Mouse (Mus musculus) midbrain, embryonic 15.5 days (tissue): ENCODE data around the gene Pdcd1lg2. TPM values are rescaled to one million over a fixed set of nuclear protein-coding genes. Genes with fewer than 3 reads are reported as not detected.

Experiments used
- ATAC-seq: fragments of 200-750 bp; cut with Nextera tagmentation; replicated peaks from 2 replicates; pipeline ENCODE4 v1.8.0; 2017; ENCODE audit warnings: moderate TSS enrichment
- H3K27ac ChIP-seq: fragments of 300-500 bp; sonication (generic); 2 replicates; pipeline ENCODE4 v1.5.1; 2015; ENCODE audit warnings: mild to moderate bottlenecking, inconsistent platforms
- H3K27me3 ChIP-seq: fragments of 300-500 bp; sonication (generic); replicated peaks from 2 replicates; pipeline ENCODE4 v1.6.1; 2015; ENCODE audit warnings: inconsistent platforms
- H3K36me3 ChIP-seq: fragments of 300-500 bp; sonication (generic); replicated peaks from 2 replicates; pipeline ENCODE4 v1.6.1; 2015; ENCODE audit warnings: inconsistent platforms
- H3K4me1 ChIP-seq: fragments of 300-500 bp; sonication (generic); 2 replicates; pipeline ENCODE4 v1.6.1; 2015; ENCODE audit warnings: inconsistent platforms
- H3K4me2 ChIP-seq: fragments of 300-500 bp; sonication (generic); 2 replicates; pipeline ENCODE4 v1.6.1; 2015; ENCODE audit warnings: inconsistent platforms, mild to moderate bottlenecking, moderate library complexity
- H3K4me3 ChIP-seq: fragments of 300-500 bp; sonication (generic); 2 replicates; pipeline ENCODE4 v1.5.1; 2015; ENCODE audit warnings: mild to moderate bottlenecking, inconsistent platforms
- H3K9ac ChIP-seq: fragments of 300-500 bp; sonication (generic); 2 replicates; pipeline ENCODE4 v1.6.1; 2015; ENCODE audit warnings: mild to moderate bottlenecking, inconsistent platforms
- H3K9me3 ChIP-seq: fragments of 300-500 bp; sonication (generic); 2 replicates; pipeline ENCODE4 v1.6.1; 2016; ENCODE audit warnings: inconsistent platforms
- WGBS: fragments of 180-500 bp; shearing (Covaris S2); methylation state at CpG from one replicate; pipeline ENCODE4 v1.1.7; 2015; ENCODE audit warnings: mixed read lengths; 5-methylcytosine and 5-hydroxymethylcytosine counted together
- polyA plus RNA-seq: library from polyadenylated mRNA; unstranded; fragments of >200 nt; fragmentation: Nextera tagmentation; extraction: Ambion mirVana; gene quantifications from 2 replicates; pipeline ENCODE4 v1.2.1, GENCODE M21; 2015

Gene Pdcd1lg2
- polyA plus RNA-seq, 1 experiment from 2014 or later: not detected

DNA sequence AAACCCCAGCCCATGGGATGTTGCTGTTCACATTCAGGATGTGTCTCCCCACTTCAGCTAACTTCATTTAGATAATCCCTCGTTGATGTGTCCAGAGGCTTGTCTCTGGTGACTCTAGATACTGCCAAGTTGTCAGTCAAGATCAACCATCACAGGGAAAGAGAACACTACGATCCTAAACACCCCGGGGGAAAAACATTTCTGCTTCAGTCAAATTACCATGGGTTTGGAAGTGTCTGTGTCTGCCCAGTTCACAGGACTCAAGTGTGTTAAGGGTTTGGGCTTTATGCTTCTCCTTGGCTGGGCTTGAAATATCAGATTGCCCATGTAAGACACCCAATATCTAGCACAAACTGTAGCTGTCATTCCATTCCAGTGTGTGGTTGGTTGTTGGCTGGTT is 71.9 kb downstream of the Pdcd1lg2 start:
- H3K4me3 ChIP-seq: no peak overlapping the region
- H3K27ac ChIP-seq: no peak overlapping the region
- no peak overlapping the region for H3K9ac ChIP-seq
- ATAC-seq: no peak
- no peaks in the 10 kb centered on the region for H3K27me3 ChIP-seq
- H3K4me2 ChIP-seq: no peak overlapping the region
- H3K9me3 ChIP-seq: no peaks in the 10 kb centered on the region
- WGBS: 30% methylated on average over 3 of the region's 3 CpGs
- H3K36me3 ChIP-seq: no peaks in the 10 kb centered on the region
- no peaks in the 10 kb centered on the region for H3K4me1 ChIP-seq

DNA sequence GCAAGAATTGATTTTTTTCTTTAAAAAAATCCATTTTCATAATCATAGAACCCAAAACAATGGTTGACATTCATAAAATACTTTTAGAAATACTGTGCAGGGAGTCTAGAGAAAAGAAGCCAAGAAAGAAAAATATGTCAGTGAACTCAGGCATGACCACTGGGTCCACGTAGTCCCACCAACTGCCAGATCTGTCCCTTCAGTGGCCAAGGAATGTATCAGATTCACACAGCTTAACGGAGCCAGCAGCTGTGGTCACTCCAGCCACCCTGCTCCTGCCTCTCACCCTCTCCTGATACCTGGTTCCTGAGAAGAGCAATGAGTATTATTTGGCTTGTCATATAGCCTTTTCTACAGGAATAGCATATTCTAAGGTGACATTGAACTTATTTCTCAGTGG is 72.7 kb downstream of the Pdcd1lg2 start:
- Histone ChIP-seq H3K9me3 (no peaks in the 10 kb centered on the region), H3K27ac (no peak overlapping the region), H3K4me1 (no peaks in the 10 kb centered on the region), H3K4me2 (no peak overlapping the region), H3K9ac (no peak overlapping the region), H3K36me3 (no peaks in the 10 kb centered on the region), H3K27me3 (no peaks in the 10 kb centered on the region), H3K4me3 (no peak overlapping the region)
- no peak for ATAC-seq
- WGBS: 83% methylated on average over 2 of the region's 2 CpGs

DNA sequence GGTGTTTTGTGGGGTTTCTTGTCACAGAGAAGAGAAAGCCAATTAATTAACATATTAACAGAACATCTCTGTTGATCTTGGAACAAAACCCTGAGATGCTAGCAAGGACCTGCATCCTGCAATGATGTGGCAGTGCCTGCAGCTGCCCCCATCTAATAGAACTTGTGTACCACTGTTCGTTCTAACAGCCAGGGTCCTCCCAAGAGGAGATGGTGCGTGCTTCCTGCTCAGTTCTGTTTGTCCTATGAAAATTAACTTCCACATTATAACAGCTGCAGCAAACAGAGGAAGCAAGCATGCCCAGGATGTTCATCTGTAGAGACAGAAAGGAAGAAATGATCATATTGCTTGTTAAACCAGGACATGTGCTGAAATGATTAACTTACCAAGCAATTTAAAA is 73.8 kb downstream of the Pdcd1lg2 start:
- no peaks in the 10 kb centered on the region for H3K9me3 ChIP-seq
- H3K36me3 ChIP-seq: no peaks in the 10 kb centered on the region
- no peaks in the 10 kb centered on the region for H3K27me3 ChIP-seq
- ATAC-seq: no peak
- H3K27ac ChIP-seq: no peak overlapping the region
- no peak overlapping the region for H3K4me3 ChIP-seq
- no peaks in the 10 kb centered on the region for H3K4me1 ChIP-seq
- H3K4me2 ChIP-seq: no peak overlapping the region
- no peak overlapping the region for H3K9ac ChIP-seq
- WGBS: 51% methylated on average over 2 of the region's 2 CpGs

DNA sequence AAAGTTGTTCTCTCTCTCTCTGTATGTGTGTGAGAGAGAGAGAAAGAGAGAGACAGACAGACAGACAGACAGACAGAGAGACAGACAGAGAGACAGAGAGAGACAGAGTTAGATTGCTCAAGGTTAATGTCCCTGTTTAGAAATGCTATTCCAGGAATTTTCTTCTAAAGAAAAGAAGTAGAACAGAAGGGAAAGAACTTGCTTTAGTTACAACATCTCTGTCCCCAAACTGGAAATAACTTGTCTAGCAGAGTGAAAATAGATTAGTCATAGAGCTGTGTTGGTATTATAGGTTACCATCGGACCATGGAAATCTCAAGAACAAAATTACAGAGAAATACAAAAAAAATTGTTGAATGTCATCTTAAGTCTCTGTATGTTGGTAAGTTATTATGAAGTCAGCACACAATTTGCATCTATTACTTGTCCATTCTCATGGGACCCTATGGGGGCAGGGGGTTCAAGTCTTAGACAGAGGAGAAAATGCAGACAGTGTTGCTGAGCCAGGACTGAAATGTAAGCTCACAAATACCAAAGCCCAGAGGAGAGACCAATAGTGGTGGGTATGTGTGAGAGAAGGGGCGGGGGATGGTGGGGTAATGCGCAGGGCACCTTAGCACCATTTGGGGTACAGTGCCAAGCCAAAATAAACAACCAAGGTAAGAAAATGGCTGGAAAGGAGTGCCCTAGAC is 74.7 kb downstream of the Pdcd1lg2 start:
- WGBS: 96% methylated on average over 3 of the region's 3 CpGs
- H3K9me3 ChIP-seq: no peaks in the 10 kb centered on the region
- no peak for ATAC-seq

DNA sequence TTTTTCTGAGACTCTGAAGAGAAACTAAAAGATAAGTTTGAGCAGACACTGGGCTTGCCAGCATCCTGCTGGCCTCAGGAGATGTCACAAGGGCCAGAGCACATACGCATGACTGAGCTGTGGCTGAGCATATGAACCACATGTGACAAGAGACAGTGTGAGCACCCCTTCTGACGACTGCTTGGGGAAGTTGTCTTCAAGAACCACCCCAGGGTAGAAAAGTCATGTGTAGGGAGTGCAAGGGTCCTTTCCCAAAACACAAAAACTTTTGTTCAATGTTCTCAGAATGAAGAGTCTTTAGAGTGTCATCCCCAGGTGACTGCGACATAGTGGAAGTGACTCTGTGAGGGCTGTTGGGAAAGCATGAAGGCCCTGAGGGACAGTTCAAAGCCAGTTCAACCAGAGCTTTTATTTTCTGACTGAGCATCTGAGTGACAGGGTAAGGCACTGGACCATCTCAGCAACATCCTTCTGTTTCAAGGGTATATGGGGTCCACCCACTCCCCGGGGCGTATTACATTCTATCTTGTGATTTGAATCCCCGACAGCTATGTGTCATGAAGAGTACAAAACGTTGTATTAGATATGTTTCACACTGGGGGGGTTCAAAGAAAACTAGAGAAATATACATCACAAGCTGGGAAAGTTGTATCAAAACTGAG is 76.0 kb downstream of the Pdcd1lg2 start:
- Histone ChIP-seq H3K27me3 (no peaks in the 10 kb centered on the region), H3K4me3 (no peak overlapping the region), H3K9me3 (no peaks in the 10 kb centered on the region), H3K4me2 (no peak overlapping the region), H3K9ac (no peak overlapping the region), H3K27ac (no peak overlapping the region), H3K4me1 (no peaks in the 10 kb centered on the region), H3K36me3 (no peaks in the 10 kb centered on the region)
- WGBS: 82% methylated on average over 7 of the region's 7 CpGs
- ATAC-seq: no peak

More for the DNA sequence above, 74.7 kb downstream of the Pdcd1lg2 start:
- H3K9ac ChIP-seq: no peak overlapping the region
- no peak overlapping the region for H3K27ac ChIP-seq
- no peaks in the 10 kb centered on the region for H3K27me3 ChIP-seq
- H3K4me2 ChIP-seq: no peak overlapping the region
- no peaks in the 10 kb centered on the region for H3K36me3 ChIP-seq
- no peak overlapping the region for H3K4me3 ChIP-seq
- H3K4me1 ChIP-seq: no peaks in the 10 kb centered on the region

DNA sequence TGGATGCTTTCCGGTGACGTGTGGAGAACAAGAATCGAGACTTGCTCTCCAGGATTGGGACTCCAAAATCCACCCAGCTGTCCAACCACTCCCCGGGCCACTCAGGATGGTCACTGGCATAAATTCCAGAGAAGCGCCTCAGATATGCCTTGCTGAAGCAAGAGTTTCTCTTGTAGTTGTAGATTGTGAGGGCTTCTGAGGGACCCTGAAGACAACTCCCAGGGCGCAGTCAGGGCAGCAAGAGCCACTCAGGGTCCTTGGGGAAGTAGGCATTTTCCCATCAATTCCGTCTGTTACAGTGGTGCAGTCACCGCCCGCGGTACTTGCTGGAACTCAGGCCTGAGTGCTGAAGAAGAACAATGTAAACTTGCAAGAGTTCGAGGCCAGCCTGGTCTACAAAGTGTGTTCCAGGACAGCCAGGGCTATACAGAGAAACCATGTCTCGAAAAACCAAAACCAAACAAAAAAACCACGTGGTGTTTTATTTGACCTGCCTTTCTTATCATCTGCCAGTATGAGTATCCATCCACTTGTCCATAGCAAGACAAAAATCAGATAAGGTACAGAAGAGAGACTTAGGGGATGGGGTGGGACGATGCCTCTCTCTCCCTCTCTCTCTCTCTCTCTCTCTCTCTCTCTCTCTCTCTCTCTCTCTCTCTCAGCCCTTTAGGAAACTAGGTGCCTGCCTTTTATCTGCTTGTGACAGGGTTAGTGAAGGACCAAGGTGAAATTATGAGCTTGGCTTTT is 76.8 kb downstream of the Pdcd1lg2 start:
- no peaks in the 10 kb centered on the region for H3K4me1 ChIP-seq
- H3K27ac ChIP-seq: no peak overlapping the region
- no peaks in the 10 kb centered on the region for H3K36me3 ChIP-seq
- WGBS: 91% methylated on average over 14 of the region's 14 CpGs
- H3K9me3 ChIP-seq: no peaks in the 10 kb centered on the region
- no peak for ATAC-seq
- H3K9ac ChIP-seq: no peak overlapping the region
- H3K4me3 ChIP-seq: no peak overlapping the region
- no peak overlapping the region for H3K4me2 ChIP-seq
- H3K27me3 ChIP-seq: no peaks in the 10 kb centered on the region

DNA sequence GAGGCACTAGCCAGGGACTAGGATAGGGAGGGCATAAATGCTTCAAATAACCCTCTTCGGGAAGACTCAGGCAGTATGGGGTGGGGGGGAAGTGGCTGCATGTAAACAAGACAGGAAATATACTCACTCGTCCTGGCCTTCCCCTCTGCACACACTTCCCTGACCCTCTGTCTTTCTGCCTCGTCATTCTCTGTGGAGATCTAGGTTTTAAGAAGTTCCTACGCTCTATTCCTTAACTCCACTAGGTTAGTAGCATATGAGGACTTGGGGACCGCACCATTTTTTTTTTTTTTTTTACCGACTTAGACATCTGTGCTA is 77.3 kb downstream of the Pdcd1lg2 start:
- no peaks in the 10 kb centered on the region for H3K36me3 ChIP-seq
- ATAC-seq: no peak
- no peaks in the 10 kb centered on the region for H3K27me3 ChIP-seq
- no peak overlapping the region for H3K9ac ChIP-seq
- H3K4me2 ChIP-seq: no peak overlapping the region
- H3K4me3 ChIP-seq: no peak overlapping the region
- H3K9me3 ChIP-seq: no peaks in the 10 kb centered on the region
- H3K4me1 ChIP-seq: no peaks in the 10 kb centered on the region
- 71% methylated on average over 6 of the region's 6 CpGs for WGBS
- H3K27ac ChIP-seq: no peak overlapping the region

DNA sequence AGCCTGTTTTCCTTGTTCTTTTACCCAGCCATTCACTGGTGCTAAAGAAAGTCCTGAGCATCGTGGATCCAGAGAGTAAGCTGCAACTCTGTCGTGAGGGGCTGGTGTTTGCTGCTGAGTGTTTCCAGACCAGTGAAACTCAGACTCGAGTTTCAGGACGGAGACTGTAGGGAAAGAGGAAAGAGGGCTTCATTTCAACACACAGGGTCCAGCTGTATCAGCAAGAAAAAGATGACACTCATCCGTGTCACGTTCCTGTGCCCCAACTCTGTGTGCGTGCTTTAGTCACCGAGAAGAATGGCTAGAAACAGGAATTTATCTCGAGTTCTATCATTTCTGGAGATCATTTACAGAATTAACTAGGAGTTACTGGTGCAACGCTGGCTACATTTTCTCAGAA is 77.7 kb downstream of the Pdcd1lg2 start:
- no peak for ATAC-seq
- 74% methylated on average over 10 of the region's 10 CpGs for WGBS
- H3K27ac ChIP-seq: no peak overlapping the region

DNA sequence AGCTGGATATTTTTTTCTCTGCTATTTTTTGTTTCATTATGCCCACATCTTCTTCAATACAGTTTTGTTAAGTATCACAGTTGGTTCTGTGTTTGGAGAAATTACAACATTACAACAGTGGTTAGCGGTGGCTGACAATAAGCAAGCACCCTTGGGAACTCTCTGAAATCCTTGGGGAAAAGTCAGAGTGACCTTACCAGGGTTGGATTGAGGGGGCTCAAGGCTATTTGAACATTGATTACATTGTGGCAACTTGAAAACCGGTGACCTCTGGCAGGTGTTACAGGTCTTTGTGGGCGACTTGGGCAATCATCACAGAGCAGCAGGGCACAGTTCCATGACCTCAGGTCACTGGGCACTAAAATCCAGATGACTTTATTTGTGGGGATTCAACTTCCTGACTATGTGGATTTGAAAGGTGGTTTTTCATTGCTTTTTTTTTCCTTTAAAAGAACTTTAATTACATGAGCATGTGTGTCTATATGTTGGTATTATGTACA is 79.1 kb downstream of the Pdcd1lg2 start:
- H3K36me3 ChIP-seq: no peaks in the 10 kb centered on the region
- H3K27ac ChIP-seq: no peak overlapping the region
- no peaks in the 10 kb centered on the region for H3K4me1 ChIP-seq
- no peak overlapping the region for H3K4me2 ChIP-seq
- 86% methylated on average over 3 of the region's 3 CpGs for WGBS
- no peak for ATAC-seq
- H3K4me3 ChIP-seq: no peak overlapping the region
- H3K9me3 ChIP-seq: no peaks in the 10 kb centered on the region
- H3K27me3 ChIP-seq: no peaks in the 10 kb centered on the region; the same call in 1 of the 2 replicates
- no peak overlapping the region for H3K9ac ChIP-seq

More for the DNA sequence above, 77.7 kb downstream of the Pdcd1lg2 start:
- Histone ChIP-seq H3K27me3 (no peaks in the 10 kb centered on the region), H3K4me1 (no peaks in the 10 kb centered on the region), H3K9ac (no peak overlapping the region), H3K4me2 (no peak overlapping the region), H3K36me3 (no peaks in the 10 kb centered on the region), H3K9me3 (no peaks in the 10 kb centered on the region), H3K4me3 (no peak overlapping the region)

DNA sequence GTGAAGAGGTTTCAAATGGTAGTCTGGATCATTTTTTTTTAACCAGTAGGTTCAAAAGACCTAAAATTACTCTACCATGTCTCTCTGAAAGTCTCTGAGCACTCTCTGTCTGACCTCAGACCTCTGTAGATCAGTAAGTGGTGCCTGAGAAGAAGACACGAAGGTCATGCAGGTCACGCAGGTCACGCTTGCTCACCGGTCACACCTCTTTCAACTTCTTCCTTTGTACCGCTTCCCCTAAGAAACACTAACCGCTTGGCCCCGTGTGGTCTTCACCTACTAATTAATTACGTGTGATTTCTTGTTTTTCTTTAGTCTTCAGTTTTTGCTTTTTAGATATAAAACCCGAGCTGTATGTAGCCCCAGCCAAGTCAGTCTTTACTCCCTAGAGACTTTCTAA is 80.7 kb downstream of the Pdcd1lg2 start:
- Histone ChIP-seq H3K4me3 (no peak overlapping the region), H3K4me1 (no peaks in the 10 kb centered on the region), H3K27ac (no peak overlapping the region), H3K9me3 (no peaks in the 10 kb centered on the region), H3K27me3 (no peaks in the 10 kb centered on the region; the same call in 1 of the 2 replicates), H3K9ac (no peak overlapping the region), H3K4me2 (no peak overlapping the region), H3K36me3 (no peaks in the 10 kb centered on the region)
- 76% methylated on average over 9 of the region's 9 CpGs for WGBS
- no peak for ATAC-seq

DNA sequence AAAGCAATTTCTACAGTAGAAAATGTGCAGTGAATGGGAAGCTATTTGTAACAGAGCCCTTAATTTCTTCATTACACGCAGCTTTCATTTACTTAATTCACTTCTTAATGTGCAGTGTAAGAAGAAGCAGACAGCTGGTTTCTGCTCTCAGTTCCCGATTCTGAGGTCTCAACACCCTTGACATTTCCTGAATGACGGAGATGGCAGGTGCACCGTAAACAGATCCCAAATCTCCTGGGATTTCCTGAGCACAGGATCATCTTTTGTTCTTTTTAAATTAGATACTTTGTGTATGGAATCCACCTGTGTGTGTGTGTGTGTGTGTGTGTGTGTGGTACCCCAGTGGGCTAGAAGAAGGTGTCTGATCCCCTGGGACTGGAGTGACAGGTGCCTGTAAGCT is 83.7 kb downstream of the Pdcd1lg2 start:
- H3K27ac ChIP-seq: no peak overlapping the region
- H3K27me3 ChIP-seq: no peaks in the 10 kb centered on the region; the same call in 1 of the 2 replicates
- H3K9me3 ChIP-seq: no peaks in the 10 kb centered on the region
- H3K36me3 ChIP-seq: no peaks in the 10 kb centered on the region
- no peak for ATAC-seq
- no peak overlapping the region for H3K4me2 ChIP-seq
- no peak overlapping the region for H3K9ac ChIP-seq
- no peak overlapping the region for H3K4me3 ChIP-seq
- no peaks in the 10 kb centered on the region for H3K4me1 ChIP-seq
- 68% methylated on average over 4 of the region's 4 CpGs for WGBS

DNA sequence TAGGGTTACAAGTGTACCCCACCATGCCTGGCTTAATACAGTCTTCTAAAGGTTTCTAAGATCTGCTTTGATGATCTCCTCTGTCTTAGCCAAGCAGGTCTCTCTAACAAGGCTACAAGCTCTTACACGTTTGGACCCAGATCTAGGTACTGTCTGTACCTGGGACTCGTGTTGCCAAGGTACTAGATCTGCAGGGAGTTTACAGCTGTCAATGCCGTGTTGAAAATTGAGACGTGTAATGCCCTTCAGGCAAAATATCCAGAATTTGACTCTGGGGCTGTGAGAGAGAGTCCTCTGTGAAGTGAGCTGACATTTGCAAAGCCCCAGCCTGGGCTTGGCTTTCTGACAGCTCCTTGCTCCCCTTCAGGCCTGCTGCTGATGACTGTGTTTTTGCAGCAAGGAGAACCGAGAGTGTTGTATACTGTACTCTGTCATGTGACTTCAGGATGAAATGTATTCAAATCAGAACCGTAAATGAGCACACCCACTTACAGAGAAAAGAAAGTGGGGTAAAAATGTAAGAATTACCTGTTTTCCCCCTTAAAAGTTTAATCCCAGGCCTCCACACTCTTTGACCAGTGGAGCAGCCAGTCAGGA is 85.4 kb downstream of the Pdcd1lg2 start:
- H3K4me1 ChIP-seq: peaks cover 2% of the 10 kb centered on the region; the same call in 1 of the 2 replicates
- H3K36me3 ChIP-seq: no peaks in the 10 kb centered on the region
- H3K27me3 ChIP-seq: no peaks in the 10 kb centered on the region; the same call in 1 of the 2 replicates
- H3K9ac ChIP-seq: no peak overlapping the region
- WGBS: 75% methylated on average over 6 of the region's 6 CpGs
- H3K4me3 ChIP-seq: no peak overlapping the region
- no peak overlapping the region for H3K27ac ChIP-seq
- ATAC-seq: no peak
- no peak overlapping the region for H3K4me2 ChIP-seq
- H3K9me3 ChIP-seq: no peaks in the 10 kb centered on the region
